Mouse (Mus musculus) embryo, embryonic 10 days (tissue): ENCODE data around the gene Scaf11.
A peak's percentile ranks its signal among the peaks of the same experiment; 100 is the strongest.
"Not testable (repeated sequence)": the region's sequence is repeated elsewhere in the genome, so short reads cannot be mapped to it uniquely, and the experiment has no call there.

Source experiments
- DNase-seq: peaks from one replicate; pipeline ENCODE4 v3.0.0-alpha.2; 2015; ENCODE audit warnings: low spot score

Gene Scaf11

DNA sequence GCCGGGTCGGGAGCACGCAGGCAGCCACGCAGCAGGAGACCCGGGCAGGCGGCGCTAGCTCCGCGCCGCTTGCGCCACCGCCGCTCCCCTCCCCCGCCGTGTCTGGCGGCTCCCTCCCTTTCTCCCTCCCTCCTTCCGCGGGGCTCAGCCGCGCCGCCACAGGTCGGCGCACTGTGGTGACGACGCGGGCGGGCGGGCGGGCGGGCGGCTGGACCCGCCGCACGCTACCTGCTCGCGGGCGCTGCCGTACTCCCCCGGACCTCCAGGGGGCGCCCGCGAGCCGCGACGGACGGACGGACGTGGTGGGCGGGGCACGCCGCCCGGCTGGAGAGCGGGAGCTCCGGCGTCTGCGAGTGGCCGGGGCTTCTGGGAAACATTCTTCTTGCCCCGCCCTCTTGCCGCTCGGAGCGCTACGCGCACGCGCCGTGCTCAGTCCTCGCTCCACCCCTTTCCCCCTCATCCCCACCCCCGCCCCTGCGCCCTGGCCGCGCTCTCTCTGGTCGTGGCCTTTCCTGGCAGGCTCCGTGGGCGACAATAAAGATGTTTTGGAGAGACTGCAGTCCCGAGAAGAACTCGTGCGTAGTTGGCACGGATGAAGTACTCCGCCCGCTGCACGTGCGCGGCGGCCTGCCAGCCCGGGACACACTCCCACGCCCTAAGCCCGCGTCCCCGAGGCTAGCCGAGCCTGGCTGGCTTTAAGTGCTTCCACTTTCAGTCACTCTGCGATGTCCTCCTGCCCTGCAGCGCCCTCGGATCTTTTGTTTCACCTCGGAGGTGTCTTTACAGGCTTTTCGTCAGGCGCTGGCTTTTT is at the start of gene Scaf11:
TSS of gene Scaf11 (minus strand) at position 114 of the 811 bp plus-strand sequence.
- DNase-seq = peak; percentile 95

DNA sequence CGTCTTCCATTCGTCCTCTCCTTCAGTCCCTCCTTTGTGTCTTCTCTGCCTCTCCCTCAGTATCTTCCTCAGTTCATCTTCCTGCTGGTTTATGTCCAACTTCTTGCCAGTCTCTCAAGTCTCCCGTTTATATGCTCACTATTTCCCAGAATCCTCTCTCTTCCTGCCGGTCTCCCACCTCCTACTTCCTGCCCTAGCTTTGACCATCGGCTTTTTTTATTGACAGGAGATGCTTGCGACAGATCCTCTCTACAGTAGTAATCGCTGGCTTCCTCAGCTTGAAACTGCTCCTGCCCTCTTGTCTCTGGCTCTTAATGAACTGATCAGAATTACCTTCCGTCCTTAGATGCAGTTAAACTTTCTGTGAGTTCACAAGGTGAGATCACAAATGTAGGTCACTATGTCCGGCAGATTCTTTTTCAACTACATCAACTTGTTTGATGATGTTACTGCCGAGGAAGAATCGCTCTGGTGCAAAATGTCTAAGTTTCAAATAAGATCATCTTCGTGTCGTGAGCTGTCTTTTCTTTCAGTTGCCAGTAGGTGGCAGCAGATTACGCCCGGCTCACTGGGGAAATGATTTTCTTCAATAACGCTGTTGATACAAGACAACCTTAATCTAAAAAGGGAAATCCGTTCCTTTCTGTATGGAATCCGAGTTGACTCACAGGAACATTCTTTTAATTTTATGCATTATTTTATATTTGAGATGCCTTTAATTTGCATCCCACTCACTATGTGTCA is 46.6 kb upstream of the Scaf11 start:
- DNase-seq = peak; percentile 65

DNA sequence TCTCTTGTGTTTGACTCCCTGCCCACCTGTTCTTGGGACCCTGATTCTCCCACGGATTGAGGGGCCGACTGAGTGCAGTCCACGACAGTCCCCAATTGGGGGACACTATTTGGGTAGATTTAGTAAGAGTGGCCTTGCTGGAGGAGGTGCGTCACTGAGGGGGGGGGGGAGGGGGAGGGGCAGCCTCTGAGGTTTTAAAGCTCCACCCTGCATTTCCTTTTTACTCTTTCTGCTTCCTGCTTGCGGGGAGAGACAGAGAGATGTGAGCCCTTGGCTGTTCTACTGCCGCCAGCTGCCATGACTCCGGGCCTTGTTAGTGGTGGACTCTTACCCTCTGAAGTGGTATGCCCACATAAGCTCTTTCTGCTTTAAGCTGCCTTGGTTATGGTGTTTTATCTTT is 37.0 kb upstream of the Scaf11 start:
- no peak for DNase-seq

DNA sequence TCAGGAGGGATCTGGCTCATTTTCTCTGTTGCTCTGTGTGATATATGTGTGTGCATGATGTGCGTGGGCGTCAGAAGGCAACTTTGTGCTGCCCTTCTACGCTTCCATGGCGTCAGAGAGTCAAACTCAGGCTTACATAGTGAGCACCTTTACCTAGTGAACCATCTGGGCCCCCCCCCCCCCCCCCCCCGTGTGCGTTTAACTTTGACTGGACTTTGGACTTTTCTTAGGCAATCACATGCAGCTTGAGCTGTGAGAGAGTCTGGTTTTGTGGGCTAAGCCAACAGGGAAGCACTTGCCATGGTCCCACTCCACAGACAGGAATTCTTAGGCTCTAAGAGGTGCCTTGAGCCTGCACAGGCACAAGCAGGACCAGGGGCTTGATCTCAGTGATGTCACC is 33.6 kb upstream of the Scaf11 start:
- DNase-seq = no peak

DNA sequence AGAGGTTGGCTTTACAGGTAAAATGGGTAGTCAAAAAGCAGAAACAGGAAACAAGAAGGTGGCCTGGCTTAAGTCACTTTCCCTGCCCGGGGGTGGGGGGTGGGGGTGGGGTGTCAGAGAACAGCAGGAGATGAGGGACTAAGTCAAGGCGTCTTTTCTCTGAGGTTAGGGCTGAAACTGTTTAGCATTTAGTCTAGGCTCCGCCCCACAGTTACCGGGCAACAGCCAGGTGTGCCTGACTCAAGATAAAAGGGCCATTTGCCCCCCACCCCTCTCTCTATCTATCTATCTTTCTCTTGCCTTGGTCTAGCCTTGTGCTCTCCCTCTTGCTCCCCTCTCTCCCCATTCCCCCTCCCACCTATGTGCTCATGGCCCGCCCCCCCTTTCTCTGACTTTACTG is 32.9 kb upstream of the Scaf11 start:
- no peak for DNase-seq

DNA sequence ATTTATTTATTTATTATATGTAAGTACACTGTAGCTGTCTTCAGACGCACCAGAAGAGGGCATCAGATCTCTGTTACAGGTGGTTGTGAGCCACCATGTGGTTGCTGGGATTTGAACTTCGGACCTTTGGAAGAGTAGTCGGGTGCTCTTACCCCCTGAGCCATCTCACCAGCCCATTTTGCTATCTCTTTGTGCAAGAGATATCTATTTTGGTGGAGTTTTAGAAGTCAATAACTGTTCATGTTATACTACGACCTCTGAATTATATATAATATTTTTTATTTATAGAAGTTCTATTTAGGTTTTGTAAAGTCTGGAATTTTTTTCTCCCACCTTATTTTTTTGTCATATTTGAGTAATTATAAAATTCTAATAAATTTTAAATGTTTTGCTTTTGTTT is 32.3 kb upstream of the Scaf11 start:
- DNase-seq = not testable (repeated sequence)

DNA sequence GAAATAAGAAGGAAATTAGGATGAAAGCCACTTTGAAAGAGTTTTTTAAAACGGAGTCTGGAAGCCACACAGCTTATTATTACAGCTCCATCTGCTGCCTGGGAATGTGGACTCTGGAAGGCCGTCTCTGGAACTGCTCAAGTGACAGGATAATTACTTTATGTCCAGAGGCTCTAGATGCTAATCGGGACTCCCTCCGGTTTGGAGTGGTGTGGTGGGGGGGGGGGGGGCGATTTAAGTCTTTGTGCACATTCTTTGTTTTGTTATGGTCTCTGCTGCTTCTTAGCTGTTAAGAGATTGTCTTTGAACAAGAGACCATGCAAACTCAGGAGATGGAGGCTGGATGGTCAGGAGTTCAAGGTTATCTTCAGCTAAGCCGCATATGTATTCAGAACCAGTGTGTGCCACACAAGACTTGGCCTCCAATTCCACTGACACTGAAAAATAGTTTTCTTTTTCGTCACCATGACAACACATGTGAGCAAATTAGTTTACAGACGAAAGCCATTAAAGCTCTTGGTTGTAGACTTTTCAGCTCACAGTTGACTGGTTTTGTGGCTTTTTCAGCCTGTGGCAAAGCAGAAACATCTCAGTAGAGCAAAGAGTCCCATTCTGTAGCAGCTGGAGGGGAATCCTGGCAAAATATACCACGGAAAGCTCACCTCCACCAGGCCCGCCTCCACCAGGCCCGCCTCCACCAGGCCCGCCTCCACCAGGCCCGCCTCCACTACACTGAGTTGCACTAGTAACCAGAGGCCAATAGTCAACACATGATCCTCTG is 31.4 kb upstream of the Scaf11 start:
- DNase-seq = peak; percentile 56

DNA sequence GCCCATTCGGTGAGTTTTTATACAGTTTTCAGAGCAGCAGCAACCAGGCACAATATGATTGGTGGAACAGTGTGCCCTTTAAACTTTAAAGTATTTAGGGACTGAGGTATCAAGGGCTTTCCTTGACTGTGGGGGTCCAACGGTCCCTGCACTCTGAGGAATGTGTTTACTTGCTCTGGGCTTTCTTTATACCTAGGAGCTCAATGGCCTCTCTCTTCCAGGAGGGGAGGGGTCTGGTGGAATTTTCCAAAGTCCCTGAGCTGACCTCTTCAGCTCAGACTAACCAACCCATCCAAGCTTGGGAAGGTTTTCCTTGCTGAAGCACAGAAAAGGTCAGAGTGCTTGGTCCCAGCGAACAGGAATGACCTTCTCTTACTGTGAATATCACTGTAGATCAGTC is 30.8 kb upstream of the Scaf11 start:
- DNase-seq = peak; percentile 23

DNA sequence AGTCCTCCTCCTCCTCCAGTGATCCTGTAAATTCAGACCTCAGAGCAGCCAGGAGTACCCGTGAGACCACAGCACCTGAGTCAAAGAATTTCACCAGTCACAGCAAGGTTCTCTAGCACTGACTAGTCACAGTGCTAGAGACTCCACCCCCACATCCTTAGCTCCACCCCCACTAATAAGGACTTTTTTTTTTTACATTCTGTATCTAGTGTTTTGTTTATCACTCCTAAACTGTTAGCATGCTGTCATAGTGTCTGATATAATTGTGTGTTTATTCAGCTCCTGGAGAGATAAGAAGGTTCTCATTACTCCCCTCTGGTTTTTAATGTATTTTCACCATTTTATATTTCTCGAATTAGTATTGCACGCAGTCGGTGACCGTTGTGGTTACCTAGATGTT is 29.5 kb upstream of the Scaf11 start:
- DNase-seq = no peak

DNA sequence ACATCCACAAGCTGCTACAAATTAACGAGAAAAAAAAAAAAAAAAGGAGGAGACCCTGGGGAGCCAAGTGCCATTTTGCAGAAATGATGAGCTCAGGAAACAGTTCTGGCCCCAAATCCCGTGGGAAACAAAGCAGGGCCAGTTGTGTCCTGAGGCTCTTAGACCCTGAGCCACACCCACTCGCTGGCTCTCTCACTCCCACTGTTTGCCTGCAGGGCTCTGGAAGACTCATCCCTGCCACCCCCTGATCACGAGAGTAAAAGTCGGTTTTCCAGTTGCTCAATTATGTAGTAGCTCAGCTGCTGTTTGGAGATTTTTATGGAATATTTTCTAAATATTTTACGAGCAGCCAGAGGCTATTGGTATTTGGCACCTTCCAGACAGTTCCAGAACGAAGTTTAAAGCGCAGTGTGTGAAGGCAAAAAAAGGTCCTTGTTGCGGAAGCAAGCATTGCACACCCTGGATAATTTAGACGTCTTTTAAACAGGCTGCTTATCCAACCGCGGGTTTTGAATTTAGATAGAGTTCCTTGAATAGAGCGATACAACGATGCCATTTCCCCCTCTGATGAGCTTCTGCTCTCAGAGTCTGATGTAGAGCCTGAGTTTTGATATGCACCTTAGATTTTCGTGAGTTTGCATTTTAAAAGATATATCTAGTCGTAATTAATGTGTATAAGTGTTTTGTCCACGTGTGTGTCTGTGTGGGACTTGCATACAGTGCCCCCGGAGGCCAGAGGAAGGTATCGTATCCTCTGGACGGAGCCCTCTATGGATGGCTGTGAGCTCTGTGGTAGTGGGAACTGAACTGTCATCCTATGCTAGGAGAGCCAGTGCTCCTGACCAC is 28.5 kb upstream of the Scaf11 start:
- peak; percentile 68 for DNase-seq

DNA sequence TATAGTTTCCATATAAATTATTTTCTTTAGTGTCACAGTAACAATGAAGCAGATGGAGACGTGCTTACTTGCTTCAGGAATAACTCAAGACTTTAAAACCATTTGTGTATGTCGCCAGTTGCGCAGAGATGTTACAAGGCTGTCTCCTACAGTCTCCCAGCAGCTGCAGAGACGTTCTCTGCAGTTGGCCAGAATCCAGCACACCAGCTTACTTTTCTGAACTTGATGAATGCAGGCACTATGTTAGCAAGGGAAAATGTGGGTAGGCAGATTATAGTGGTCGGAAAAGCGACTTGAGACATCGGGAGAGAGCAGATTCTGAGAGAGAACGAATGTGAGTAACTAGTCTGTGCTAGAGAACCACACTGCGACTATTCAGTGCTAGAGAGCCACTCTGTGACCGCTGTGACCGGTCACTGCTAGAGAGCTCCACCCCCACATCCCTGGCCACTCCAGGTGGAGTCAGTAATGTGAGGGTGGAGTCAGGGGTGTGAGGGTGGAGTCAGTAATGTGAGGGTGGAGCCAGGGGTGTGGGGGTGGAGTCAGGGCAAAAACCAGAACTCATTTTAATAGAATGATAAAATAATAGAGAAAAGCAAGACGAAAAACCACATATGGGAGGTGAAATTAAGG is 26.5 kb upstream of the Scaf11 start:
- no peak for DNase-seq

DNA sequence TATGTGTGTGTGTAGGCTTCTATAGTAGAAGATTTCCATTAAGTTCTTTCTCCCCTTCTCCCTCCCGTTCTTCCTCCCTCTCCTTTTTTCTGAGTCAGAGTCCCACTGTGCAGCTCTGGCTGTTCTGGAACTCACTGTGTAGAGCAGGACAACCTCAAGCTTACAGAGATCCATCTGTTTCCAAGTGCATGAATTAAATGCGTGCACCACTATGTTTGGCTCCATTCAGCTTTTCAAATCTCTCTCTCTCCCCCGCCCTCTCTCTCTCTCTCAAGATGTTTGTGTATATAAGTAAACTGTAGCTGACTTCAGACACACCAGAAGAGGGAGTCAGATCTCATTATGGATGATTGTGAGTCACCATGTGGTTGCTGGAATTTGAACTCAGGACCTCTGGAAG is 20.2 kb upstream of the Scaf11 start:
- DNase-seq = no peak

DNA sequence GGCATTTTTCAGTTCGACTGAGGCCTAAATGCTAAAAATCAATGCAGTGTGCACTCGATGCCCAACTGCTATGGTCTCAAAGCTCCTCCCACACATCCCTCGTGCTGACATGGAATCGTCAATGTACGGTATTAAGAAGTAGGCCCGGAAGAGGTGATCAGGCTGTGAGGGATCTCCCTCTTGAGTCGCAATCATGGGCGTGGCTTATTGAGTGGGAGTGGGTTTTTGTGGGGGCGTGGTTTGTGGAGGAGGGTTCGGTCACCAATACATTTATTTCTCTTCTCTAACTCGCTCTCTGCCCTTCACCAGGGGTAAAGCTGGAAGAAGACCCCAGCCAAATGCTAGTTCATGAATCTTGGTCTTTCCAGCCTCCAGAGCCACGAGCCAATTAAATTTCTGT is 17.4 kb upstream of the Scaf11 start:
- no peak for DNase-seq

DNA sequence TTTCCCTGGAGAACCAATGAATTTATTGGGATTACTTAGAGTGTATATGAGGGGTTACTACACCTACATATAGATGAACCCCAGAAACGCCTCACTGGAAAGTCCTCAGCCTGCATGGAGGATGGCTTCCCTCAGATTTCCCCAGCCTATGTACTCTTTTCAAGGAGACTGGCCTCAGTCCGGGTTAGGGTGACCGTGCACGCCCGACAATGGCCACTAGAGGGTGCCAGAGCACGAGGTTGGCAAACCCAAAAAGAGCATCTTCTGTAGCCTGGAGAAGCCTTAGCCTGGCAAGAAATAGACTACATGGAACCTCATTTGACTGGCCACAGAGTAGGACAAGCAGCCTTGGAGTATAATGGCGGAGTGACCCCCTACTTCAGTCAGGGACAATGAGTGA is 15.7 kb upstream of the Scaf11 start:
- DNase-seq = peak; percentile 89

DNA sequence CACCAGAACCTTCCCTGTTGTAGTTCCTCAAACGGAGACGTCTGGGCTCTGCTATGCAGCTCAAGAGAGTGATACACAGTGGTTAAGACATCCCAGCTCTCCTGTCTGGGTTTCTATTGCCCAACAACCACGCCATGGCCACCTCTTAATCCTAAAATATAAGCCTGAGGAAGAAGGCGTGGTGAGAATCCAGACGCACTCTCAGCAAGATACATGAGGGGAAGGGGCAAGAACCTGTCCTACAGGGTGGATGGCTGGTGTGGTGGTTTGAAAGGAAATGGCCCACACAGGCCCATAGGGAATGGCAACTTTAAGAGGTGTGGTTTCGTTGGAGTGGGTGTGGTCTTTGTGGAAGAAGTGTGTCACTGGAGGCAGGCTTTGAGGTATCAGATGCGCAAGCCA is 14.9 kb upstream of the Scaf11 start:
- no peak for DNase-seq

DNA sequence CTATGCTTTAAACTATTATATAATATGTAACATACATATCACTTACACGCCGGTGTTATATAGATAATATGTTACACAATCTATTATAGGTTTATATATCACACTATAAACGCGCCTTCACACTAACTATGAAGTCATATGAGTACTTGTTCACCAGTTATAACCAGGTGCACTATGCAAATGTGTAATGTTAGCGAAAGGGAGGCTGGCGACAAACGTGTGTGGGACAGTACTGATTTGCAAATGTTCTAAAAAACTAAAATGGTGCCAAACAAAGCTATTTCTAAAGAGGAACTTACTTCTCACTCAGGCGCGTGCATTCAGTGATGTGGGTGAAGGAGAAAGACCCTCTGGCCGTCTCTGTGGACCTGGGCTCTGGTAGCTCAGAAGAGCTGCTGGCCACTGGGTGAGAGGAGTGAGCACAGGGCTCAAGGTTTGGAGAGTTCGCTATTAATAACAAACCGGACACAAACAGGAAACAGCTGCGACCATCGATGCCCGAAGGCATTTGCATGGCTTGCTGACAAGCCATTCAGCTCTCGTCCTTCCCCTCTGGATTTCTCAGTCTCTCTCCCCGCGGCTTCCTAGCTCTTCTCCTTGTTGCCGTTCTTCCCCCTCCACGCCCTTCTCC is 13.8 kb upstream of the Scaf11 start:
- peak; percentile 51 for DNase-seq

DNA sequence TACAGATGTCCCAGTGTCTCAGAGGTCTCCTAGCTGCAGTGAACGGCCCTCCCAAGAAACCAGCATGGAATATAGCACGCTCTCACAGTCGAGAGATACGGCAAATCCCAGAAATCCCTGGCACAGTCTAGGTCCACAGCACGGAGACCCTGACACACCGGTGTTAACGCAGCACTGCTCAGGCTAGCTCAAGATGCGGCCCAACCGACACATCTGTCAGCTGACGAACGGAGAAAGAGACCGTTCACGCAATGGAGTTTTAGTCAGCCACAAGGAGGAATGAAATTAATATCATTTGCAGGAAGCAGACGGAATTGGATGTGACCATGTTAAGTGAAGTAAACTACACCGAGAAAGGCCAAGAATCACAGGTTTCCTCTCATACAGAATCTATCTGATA is 13.3 kb upstream of the Scaf11 start:
- no peak for DNase-seq

DNA sequence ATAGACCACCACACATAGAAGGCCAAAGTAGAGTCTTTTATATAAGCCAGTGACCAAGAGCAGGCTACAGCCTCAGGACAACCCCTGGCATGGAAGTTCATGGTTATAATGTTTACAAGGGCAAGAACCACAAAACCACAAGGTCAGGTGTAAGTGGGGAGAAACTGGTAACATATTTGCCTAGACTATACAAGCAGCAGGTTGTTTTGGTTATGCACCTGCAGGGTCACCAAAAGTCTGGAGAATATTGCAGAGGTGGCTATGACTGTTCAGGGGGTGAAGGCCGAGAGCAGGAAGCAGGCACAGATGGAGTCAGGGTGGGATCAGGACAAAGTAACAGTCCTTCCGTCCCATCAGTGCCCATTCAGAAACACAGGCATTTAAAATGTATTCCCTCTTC is 7.7 kb upstream of the Scaf11 start:
- DNase-seq = no peak

DNA sequence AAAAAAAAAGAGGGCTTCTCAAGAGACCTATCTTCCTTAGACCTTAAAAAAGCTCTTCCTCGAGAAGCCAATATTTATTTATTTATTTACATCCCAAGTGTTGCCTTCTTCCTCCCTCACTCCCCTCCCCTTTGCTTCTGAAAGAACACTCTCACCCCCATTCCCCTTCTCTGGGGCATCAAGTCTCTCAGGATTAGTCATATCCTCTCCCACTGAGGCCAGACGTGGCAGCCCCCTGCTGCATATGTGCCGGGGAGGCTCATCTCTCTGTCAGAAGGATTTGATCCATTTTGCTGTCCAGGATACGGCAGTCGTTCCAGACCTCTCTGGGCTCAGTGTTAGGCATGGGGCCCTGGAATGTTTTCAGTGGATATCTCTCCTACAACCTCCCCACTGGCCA is 7.2 kb upstream of the Scaf11 start:
- DNase-seq = no peak

DNA sequence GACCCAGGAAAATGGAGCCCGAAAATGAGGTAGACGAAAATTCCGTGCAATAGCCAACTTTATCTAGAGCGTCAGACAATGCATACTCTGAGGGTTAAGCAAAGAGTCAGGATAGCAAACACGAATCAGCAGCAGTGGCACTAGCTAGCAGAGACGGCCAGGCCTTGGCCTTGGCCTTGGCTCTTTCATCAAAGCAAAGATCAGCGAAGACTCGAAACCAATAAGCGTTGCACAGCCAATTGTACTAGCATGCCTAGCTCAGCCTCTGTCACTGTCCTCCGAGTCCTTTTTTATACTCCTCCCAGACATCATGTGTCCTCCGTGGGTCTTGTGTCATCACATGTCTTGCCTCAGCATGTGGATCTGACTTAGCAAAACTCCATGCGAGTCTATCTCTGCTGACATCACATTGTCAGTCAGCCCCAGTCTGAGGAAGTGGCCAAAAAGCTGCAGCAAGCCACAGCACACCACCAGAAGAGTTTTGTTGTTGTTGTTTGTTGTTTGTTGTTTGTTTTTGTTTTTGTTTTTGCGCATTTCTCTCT is 5.8 kb upstream of the Scaf11 start:
- no peak for DNase-seq

DNA sequence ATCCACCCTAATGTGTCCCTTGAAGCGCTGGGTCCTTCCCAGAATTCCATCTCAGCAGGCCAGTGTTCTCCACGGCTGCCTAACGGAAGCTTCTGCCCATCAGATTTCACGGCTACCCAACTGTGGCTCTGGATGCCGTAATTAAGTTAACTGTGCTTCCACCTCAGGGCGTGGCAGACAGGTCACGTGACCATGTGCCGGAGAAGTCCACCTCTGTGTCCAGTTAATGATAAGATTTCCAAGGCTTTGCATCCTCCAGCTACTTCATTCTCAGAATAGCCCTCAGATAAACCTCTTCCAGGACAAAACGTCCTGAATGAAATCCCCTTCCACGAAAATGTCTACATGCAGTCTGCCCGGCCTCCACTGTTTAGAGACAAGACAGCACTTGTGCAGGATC is 4.4 kb upstream of the Scaf11 start:
- no peak for DNase-seq
